27 mouse cellular contexts compared by ENCODE assay signal in genomic region chr5:151201220-151201619, GRCm38 (mm10).
"Had no signal": no experiment of that assay in that cellular context is flagged by ENCODE, and none has a peak within 500 bp of the region (broad histone marks: within the 10 kb centered on the region; RNA-seq: fewer than 3 reads in every experiment).

No protein-coding gene starts in this region.

- H3K9me3 ChIP-seq: heart, embryonic 10.5 days; hindbrain, embryonic 12.5 days; limb, embryonic 10.5 days; limb, embryonic 12.5 days; liver, embryonic 13.5 days; liver, embryonic 15.5 days had no signal

- ATAC-seq: hindbrain, embryonic 16.5 days; inflammation-experienced regulatory T-cells, adult 6 months; intestine, postnatal 0 days; liver, postnatal 0 days had no signal

- H3K9ac ChIP-seq: heart, embryonic 12.5 days; hindbrain, embryonic 12.5 days; hindbrain, embryonic 14.5 days; limb, embryonic 12.5 days; liver, embryonic 13.5 days; liver, embryonic 15.5 days; liver, postnatal 0 days had no signal

- H3K27ac ChIP-seq: gastrocnemius, adult 2 months; heart, embryonic 10.5 days; hindbrain, embryonic 10.5 days; hindbrain, embryonic 12.5 days; hindbrain, embryonic 14.5 days; kidney, postnatal 0 days; layer of hippocampus, adult 2 months; left cerebral cortex, adult 2 months; limb, embryonic 10.5 days; limb, embryonic 12.5 days; liver, embryonic 13.5 days; liver, embryonic 15.5 days had no signal

- H3K4me3 ChIP-seq: gastrocnemius, adult 2 months; heart, embryonic 10.5 days; heart, embryonic 12.5 days; hindbrain, embryonic 10.5 days; hindbrain, embryonic 12.5 days; layer of hippocampus, adult 2 months; left cerebral cortex, adult 2 months; limb, embryonic 10.5 days; limb, embryonic 12.5 days; liver, embryonic 13.5 days; liver, embryonic 15.5 days had no signal

- DNase-seq: gastrocnemius, adult 2 months; gastrocnemius, postnatal 10 days; gastrocnemius, postnatal 25 days; heart, adult 18-20 months; heart, postnatal 10 days; heart, postnatal 4 days; kidney, adult 18-20 months; kidney, postnatal 25 days; kidney, postnatal 4 days; liver; liver, embryonic 13.5 days; liver, postnatal 0 days had no signal

- H3K36me3 ChIP-seq: heart, embryonic 10.5 days; heart, embryonic 12.5 days; hindbrain, embryonic 10.5 days; hindbrain, embryonic 12.5 days; limb, embryonic 10.5 days; limb, embryonic 12.5 days; liver, embryonic 13.5 days; liver, embryonic 15.5 days had no signal

- H3K4me2 ChIP-seq: heart, embryonic 12.5 days; hindbrain, embryonic 12.5 days; hindbrain, embryonic 14.5 days; limb, embryonic 12.5 days; liver, embryonic 11.5 days; liver, embryonic 13.5 days; liver, embryonic 15.5 days had no signal

- H3K4me1 ChIP-seq: heart, embryonic 10.5 days; hindbrain, embryonic 12.5 days; limb, embryonic 10.5 days; limb, embryonic 12.5 days; liver, embryonic 13.5 days; liver, embryonic 15.5 days had no signal

- H3K27me3 ChIP-seq: heart, embryonic 12.5 days; hindbrain, embryonic 12.5 days; limb, embryonic 12.5 days; liver, embryonic 13.5 days; liver, embryonic 15.5 days had no signal
